Mouse (Mus musculus) urinary bladder, adult 18-20 months (tissue): ENCODE measurements around the gene March4.

Source experiments
- DNase-seq, 2 experiments: peaks; one replicate each; pipeline ENCODE4 v3.0.0; 2022; ENCODE audit warnings: low spot score in 2 of 2, mixed read lengths in 2 of 2

March4 gene

DNA sequence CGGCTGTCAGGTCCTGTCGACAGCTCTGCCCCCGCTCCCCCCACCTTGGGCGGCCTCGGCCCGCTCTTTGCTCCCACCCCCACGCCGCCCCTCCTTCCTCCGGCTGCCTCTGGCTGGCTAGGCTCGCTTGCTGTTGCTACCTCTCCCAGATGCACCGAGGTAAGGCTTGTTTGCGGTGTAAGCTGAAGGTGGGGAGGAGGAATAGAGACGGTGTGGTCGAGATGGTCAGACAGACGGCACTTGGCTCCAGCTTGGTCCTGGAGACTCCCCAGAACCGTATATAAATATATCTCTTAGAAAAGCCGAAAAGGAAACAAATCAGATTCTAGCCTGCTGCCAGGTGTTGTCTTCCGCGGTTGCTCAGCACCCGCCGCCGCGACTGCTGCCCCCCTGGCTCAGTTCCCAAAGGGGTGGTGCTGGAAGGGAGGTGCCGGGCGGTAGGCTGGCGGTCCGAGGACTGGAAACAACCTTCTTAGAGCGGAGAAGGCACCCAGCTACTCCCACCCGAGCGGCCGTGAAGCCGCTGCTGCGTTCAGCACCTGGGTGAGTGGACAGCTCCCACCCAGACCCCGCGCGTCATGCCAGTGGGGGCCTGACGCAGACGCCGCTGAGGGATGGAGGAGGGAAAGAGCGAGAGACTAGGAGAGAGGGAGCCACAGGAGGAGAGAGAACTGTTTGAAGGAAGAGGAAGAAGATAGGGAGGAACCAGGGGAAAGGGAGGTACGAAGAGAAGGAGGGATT lies at the start of gene March4:
Gene March4, minus strand, starts transcription at position 320 of the 741 bp plus-strand sequence.
- peak; percentile 2 to 39 for DNase-seq

DNA sequence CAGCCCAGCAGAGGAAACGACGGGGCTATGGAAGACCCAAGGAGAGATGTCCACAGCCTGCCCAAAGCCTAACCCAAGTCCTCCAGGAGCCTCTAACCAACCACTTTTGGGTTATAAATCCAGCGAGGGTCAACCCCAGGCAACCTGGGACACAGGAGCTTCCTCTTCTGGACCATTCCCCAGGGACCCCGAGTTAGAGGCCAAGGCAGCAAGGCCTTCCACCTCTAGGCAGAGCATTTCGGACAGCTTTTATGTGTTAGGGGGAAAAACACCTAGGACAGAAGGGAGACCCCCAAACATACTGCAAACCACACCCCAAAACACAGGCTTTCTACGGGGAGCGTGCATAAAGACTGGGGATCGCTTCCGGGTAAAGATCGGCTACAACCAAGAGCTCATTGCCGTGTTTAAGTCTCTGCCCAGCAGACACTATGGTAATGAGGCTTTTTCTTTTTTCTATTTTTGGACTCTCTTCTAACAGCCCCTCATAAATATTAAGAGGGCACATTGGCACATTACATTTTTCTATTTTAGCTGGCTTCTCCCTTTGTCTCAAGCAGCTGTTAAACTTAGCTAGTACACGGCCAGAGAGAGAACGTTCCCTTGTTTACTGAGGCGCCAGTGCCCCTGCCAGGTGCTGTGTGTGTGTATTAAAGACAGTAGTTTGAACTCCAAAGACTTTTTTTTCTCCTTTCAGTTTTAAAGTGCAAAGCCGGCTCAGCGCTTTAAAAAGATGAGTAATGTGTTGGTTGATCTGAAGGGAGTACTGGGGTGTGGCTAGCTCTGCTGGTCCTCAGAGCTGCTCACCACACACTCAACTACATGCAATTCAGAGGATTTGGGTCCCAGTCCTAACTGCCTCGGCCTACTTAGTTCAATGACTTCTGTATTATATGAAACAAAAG lies 49.5 kb upstream of the March4 start:
- DNase-seq = no peak

DNA sequence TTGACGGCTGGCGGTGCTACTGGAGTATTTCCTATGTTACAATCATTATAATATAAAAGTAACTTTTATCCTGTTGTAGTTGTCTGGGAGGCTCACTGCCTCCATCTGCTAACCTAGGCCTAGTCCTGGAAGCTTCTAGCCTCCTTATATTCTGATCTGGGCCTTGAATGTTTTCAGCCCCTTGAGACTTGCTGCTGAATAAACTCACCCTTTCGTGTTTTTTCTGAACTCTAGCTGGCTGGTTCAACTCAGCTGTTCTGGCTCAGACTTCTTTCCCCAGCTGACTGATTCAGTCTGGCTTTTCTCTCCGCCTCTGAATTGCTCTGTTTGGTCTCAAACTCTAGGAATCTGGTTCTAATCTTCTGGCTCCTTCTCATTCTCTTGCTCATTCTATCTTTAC lies 47.2 kb upstream of the March4 start:
- no peak for DNase-seq

DNA sequence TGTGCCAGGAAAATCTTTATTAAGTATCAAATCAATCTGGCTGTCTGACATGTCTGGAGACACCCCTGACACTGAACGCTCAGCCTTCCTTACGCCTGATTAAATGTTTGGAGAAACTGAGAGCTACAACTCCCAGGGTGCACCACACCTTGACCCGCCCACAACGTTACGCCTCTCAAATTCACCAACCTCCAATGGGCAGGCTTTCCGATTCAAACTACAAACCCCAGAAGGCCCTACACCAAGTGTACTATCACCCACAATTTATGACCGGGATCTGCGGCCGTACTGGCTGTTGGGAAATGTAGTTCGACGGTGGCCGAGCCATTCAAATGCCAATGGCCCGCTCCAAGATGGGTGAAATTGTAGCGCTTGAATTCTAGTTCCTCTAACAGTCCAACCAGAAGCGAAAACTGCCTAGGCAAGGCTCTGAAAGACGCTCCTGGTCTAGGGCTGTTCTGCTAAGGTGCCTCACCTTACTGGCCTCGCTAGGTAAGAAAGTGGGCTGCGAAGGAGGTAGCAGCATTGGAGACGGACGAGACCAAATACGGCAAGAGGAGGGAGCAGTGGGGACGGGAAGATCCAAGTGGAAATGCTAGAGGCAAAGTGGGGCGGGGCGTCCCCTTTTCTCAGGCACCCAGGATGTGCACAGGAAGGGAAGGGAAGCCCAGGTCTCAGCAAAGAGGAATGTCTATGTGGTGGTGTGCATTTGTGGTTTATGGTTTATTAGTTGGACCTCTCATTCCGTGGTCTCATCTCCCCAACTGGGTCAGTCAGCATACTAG lies 46.4 kb upstream of the March4 start, which contains the start of gene Smarcal1:
Gene Smarcal1, plus strand, starts transcription at position 305 of the 785 bp plus-strand sequence.
- DNase-seq = peak; percentile 87 to 93

DNA sequence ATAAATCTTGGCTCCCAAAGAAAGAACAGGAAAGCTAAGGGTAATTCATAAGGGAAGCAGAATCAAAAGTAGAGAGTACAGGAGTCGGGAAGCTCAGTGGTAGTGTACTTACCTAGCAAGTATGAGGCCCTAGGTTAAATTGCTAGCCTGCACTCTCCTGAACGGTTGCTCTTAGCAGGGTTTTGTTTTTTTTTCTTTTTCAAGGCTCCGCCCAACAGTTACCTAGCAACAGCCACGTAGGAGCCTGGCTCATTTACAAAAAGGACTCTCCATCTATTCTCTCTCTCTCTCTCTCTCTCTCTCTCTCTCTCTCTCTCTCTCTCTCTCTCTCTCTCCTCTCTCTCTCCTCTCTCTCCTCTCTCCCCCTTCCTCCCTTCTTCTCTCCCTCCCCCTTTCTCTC lies 42.1 kb upstream of the March4 start:
- no peak for DNase-seq

DNA sequence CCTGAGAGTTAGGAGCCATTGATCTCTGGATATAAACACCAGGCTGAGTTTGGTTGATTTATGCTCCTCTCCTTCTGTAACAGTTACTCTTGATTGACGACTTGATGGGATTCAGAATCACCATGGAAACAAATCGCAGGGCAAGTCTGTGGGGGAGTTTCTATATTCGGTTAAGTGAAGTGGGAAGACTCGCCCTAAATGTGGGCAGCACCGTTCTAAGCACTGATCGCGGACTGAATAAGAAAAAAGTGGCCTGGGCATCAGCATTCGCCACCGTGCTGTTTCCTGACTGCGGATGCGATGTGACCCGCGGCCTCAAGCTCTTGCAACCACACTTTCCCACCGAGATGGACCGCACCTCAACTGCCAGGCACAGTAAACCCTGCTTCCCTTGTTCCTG lies 41.6 kb upstream of the March4 start:
- DNase-seq = no peak

DNA sequence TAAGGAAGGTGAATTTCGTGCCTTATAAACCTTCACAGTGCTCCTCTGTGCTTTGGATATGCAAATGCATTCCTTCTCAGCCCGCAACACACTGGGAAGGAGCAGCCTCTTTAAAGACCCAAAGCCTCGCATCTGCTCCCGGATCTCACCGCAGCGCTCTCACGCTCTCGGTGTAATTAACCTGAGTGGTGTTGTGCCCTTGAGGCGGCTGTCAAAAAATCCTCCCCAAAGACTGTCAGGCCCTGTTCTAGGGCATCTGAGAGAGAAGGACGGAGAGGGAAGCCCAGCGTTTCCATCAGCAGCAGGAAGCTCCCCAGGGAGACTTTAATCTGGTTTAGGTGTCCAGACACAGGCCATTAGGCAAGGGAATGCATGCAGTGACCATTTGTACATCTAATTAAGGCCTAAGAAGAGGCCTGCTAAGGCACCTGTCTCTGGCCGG lies 40.8 kb upstream of the March4 start:
- DNase-seq = no peak

DNA sequence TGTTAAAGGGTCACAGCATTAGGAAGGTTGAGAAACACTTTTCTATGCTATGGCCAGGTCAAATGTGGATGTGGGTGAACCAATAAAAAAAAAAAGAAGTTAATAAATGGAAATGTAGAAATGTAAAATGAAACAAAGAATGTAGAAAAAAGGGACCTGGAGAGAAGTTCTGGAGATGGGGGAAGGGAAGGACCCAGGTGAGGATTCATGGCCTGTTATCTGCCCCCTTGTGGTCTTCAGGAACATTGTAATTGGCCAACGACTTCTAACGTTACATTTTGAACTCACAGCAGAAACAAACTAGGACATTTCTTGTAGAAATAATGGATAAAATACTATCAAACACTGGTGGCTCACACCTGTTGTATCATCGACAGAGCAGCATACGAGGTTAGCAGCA lies 38.4 kb upstream of the March4 start:
- no peak for DNase-seq

DNA sequence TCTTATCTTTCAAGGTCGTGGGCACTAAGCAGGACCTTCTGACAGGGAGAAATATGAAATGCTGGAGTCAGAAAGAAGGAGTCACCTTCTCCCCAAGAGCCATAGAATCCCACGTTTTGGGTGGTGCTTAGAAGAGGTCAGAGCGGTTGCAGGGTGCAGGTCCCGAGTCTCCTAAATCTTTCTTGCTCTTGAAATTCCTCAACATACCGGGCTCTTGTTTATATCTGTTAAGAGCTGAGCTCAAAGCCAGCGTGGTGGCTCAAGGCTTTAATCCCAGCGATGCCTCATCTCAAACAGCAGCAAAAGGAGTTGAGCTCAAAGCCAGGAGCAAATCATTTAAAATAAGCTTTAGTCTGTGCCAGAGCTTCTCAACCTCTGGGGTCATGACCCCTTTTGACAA lies 37.9 kb upstream of the March4 start:
- DNase-seq = no peak

DNA sequence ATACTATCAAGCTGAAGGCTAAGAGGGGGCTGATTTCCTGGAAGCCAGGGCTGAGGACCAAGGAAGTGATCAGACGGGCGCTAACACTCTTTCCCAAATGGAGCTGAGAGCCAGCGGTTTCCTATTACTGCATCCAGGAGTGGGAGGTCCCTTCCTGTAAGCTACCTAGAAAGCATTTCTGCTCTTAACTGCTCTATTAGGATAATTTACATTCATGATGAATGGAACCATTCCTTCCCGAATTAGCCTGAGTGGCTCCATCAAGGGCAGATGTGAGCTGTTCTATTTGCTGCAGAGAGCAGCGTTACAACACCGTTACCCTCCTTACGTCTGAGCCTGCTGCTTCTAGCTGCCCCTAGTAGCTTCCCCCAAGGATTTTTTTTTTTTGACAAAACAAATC lies 37.3 kb upstream of the March4 start:
- DNase-seq = no peak

DNA sequence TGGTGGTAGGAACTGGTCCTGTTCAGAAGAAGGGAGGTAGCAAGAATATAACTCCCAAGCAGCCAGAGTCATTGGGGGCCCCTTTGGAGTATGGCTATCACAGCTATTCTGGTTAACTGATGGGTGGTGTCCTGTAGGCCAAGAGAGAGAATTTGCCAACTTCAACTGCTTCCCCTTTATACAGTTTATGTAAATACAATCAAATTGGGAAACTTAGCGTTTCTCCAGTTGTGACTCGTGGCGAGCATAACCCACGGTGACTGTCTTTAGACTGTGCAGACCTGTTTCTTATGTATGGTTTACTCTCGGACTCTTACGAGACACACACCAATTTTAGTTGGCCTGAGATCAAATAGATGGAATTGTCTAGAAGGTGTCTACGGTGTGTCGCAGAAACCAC lies 32.0 kb upstream of the March4 start:
- no peak for DNase-seq

DNA sequence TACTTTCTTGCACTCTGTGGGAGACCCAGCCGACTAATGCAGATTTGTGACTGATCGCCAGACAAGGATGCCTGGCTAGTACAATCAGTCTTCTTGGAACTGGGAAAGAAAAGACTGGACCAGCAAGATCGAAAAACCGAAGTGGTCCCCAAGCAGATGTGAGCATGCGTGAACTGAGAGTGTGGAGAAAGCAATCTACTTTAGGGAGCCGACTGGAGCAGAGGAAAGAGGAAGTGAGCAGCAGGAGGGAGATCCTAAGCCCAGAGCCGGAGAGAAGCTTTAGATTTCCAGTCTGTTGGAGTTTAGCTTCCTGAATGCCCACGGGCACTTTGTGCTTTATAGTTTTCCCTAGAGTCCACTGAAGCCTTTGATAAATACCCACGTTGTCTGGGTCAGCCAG lies 30.3 kb upstream of the March4 start:
- DNase-seq = no peak

DNA sequence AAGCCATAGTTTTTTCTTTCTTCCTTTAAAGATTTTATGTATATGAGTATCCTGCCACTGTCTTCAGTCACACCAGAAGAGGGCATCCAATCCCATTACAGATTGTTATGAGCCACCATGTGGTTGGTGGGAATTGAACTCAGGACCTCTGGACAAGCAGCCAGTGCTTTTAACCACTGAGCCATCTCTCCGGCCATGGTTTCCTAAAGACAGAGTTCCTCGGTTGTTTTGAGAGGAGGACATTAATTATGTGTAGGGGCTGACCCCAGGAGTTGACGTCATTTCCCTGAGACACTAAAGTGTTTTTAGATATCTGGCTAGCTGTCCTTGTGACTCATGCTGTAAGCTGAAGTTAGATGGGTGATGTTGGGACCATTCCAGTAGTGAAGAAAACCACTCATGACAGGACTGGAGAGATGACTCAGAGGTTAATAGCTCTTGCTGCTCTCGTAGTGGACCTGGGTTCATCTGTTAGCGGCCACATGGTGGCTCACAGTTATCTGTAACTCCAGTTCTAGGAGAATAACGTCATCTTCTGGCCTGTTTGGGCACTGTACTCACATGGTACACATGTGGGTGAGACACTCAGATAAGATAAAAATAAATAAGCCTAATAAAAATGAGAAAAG lies 27.7 kb upstream of the March4 start:
- DNase-seq = no peak

DNA sequence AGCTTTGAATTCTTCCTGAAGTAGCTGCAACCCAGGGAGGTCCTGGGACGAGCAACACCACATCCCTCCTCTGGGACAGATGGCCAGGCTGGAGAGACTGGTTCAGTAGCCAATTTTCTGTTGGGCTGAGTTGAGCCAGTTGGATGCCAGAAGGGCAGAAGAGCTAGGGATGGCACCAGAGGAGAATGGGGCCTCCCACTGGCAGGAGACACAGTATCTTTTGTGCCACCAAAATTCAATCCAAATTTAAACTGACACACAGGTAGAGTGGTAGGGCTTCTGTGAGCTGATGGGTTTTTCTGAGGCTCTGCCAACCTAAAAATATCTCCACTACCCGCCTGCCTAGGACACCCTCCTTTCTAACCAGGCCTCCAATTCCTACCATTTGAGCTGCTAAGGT lies 21.9 kb upstream of the March4 start:
- DNase-seq = no peak

DNA sequence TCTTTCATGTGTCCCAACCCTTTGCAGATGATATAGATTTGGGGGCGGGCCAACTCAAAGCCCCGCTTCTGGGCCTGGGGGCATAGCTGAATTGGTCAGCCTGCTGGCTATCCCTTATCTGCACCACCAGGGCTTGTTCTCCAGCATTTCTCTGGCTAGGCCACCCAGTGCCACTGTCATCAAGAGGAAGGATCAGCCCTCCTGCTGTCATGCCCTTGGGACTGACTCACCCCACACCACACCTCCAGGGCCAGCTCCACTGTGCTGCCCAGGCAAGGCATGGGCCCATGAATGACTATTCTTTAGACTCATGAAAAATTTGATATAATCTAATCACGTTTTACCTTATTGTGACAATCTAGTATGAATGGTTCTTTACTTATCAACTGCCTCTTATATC lies 19.7 kb upstream of the March4 start:
- DNase-seq = peak in 1 of 2 experiments; percentile 46

DNA sequence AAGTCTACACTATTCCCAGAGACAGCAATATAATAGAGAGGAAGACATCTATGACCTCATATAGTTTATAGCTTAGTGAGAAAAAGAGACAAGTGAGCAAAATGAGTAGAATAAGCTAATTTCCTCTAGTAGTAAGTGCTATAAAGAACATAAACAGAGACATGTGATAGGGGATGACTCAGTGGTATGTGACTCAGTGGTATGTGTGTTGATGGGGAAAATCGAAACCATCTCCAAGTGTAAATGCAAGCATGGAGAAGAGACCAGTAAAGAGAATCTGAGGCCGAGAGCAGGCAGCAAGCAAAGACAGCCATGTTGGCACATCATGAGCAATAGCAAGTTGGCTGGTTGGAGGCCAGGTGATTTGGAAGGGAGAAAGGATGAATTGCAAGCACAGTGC lies 13.6 kb upstream of the March4 start:
- no peak for DNase-seq

DNA sequence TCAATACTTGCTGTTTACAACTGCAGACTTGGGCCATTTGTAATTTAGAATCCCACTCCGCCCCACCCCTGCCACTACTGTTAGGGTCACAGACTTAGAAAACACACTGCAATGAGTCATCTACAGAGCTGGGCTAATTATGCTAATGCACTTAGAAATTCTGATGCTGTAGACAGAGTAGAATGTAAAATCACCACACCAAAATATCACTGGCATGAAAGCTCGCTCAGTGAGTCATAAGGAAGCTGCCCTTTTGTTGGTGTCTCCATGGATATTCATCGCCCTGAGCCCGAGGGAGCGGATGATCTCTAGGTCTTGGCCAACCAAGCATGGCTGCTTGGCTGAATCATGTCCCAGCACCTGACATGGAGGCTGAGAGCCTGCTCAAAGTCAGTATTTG lies 1.5 kb upstream of the March4 start:
- no peak for DNase-seq

DNA sequence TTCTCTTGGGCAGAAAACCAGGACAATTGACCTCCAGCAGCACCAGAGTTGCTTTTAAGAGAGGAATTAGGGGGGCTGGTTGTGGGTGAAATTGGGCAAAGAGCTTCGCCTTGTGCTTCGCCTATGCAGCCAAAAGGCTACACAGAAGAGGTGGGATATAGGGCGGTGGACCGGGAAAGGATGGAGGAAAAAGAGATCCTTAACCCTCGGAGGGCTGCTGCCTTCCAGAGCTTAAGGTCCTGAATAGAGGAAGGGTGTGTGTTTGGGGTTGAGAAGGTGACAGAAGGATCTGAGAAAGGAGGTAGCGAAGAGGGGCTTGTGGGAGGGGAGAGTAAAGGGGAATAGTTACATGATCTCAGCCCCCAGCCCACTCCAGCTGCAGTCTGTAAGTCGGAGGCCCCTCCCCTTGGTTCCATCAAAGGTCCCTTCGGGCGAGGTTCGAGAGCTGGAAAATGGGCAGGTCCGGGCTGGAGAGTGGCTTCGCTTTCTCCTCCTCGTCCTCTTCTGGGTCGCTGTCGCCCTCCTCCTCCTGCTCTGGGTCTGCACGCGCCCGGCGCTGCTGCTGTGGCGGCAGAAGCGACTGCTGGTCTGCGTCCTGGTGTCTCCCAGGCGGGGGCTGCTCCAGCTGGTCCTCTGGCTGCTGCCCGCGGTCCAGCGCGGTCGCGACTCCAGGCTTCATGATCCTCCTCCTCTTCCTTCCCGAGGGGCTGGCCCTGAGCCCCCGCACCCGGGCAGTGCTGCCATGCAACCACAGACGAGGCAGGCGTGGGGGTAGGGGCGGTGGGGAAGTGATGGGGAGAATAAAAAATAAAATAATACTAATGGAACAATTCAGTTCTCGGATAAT lies 782 bp downstream of the March4 start:
- DNase-seq = no peak

DNA sequence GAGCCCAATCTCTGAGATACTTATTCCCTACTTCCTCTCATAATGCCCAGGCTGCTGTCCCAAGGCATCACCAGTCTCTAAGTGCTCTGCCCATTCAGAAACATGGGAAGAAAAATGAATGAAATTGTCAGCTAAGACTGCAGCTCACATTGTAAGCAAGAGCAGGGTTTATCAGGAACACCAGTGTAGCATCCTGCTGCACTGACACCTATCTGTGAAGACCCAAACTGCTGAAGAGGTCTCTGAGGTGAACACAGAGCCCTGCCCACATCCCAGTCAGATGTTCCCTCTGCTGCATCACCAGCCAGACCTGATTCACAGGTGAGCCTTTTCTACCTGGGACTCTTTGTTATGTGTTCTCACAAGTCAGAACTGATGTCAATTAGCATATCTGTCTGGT lies 3.3 kb downstream of the March4 start:
- no peak for DNase-seq

DNA sequence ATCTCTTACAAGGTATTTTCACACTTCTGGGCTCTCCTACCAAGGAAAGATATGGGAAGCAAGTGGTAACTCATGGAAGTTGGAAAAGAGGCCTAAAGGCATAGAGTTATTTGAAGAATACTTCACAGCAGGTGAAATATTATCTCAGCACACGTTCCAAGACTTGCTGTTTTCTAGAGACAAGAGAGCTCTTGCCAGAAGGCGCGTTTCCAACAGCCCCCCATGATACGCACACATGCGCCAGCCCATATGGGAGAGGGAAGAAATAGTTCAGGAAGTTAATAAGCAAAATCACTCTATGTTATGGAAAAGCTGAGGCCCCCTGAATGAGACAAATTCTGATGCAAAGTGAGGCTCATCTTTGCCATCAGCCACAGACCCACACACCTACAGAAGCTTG lies 3.8 kb downstream of the March4 start:
- no peak for DNase-seq
